Mouse (Mus musculus) stomach, postnatal 0 days (tissue): Measurements from ENCODE around the gene Myod1. TPM values are rescaled to one million over a fixed set of nuclear protein-coding genes. Genes with fewer than 3 reads are reported as not detected.

Experiments
- ATAC-seq: fragments of 200-750 bp; cut with Nextera tagmentation; 2 replicates; pipeline ENCODE4 v1.8.0; 2017; ENCODE audit not compliant: low FRiP score, low TSS enrichment
- DNase-seq: peaks from one replicate; pipeline ENCODE4 v3.0.0-alpha.2; 2016; ENCODE audit warnings: low spot score
- H3K27ac ChIP-seq: fragments of 300-500 bp; sonication (generic); replicated peaks from 2 replicates; pipeline ENCODE4 v1.5.1; 2014; ENCODE audit warnings: mild to moderate bottlenecking, control low read depth
- H3K27me3 ChIP-seq: fragments of 300-500 bp; sonication (generic); 2 replicates; pipeline ENCODE4 v1.6.1; 2014; ENCODE audit warnings: low read length; ENCODE audit not compliant: control insufficient read depth, insufficient read depth
- H3K36me3 ChIP-seq: fragments of 300-500 bp; sonication (generic); 2 replicates; pipeline ENCODE4 v1.6.1; 2014; ENCODE audit warnings: low read length, mixed read lengths; ENCODE audit not compliant: control insufficient read depth, insufficient read depth
- H3K4me1 ChIP-seq: fragments of 300-500 bp; sonication (generic); replicated peaks from 2 replicates; pipeline ENCODE4 v1.6.1; 2014; ENCODE audit warnings: antibody characterized with exemption; ENCODE audit not compliant: control insufficient read depth, insufficient read depth
- H3K4me2 ChIP-seq: fragments of 300-500 bp; sonication (generic); replicated peaks from 2 replicates; pipeline ENCODE4 v1.6.1; 2014; ENCODE audit warnings: low read depth, mild to moderate bottlenecking, control low read depth, moderate library complexity
- H3K4me3 ChIP-seq: fragments of 300-500 bp; sonication (generic); 2 replicates; pipeline ENCODE4 v1.5.1; 2014; ENCODE audit warnings: low read depth, low read length, control low read depth
- H3K9ac ChIP-seq: fragments of 300-500 bp; sonication (generic); 2 replicates; pipeline ENCODE4 v1.6.1; 2014; ENCODE audit warnings: mild to moderate bottlenecking, low read length, control low read depth, mixed read lengths
- H3K9me3 ChIP-seq: fragments of 300-500 bp; sonication (generic); 2 replicates; pipeline ENCODE4 v1.6.1; 2016; ENCODE audit warnings: low read length; ENCODE audit not compliant: control insufficient read depth
- CTCF ChIP-seq: IDR thresholded peaks from 2 replicates; pipeline ENCODE4 v1.5.1; 2016; ENCODE audit warnings: antibody characterized with exemption, low read depth, mild to moderate bottlenecking, moderate library complexity
- EP300 ChIP-seq: optimal IDR thresholded peaks from 2 replicates; pipeline ENCODE3; 2016; ENCODE audit warnings: antibody characterized with exemption
- WGBS: fragments of 180-500 bp; shearing (Covaris S2); extraction: QIAGEN DNeasy Blood & Tissue Kit; methylation state at CpG from one replicate; pipeline ENCODE4 v1.1.7; 2014; 5-methylcytosine and 5-hydroxymethylcytosine counted together
- polyA plus RNA-seq: library from polyadenylated mRNA; unstranded; fragments of >200 nt; fragmentation: Nextera tagmentation; extraction: Ambion mirVana; gene quantifications from 2 replicates; pipeline ENCODE4 v1.2.1, GENCODE M21; 2015

Gene Myod1
- polyA plus RNA-seq, 1 experiment from 2014 or later = 0.50 TPM

DNA sequence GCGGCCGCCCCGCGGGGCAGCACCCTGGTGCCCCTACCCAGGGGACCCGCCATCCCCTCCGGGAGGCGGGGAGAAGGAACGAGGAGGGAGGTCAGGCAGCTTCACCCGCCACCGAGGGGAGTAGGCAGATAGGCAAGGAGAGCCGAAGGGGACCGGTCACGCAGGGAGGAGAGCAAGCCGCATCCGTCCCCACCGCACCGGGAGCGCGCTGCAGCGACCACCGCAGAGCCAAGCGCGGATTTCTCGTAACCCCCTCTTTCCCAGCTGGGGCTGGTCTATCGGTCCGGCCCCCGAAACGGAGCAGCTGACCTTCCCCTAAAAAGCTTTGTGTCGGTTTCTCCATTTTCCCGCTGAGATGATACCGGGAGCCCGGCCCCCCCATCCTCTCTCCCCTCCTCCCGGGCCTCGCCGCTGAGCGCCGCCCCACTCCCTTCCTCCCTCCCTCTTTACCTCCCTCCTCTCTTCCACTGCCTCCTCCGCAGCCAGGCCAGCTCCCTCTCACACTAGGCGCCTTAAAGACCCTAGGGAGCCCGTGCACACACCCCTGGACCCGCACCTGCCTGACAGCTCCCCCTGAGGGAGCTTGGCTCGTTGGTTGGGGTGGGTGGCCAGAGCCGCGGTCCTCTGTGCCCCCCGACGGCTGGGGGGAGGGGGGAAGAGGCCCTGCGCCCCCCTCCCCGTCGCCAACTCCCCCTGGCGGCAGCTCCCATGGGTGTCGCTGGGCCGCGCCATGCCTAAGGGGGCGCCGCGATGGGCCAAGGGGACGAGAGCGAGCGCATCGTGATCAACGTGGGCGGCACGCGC is 20.9 kb downstream of the Myod1 start:
- H3K9me3 ChIP-seq = no peaks in the 10 kb centered on the region
- DNase-seq (no peak), ATAC-seq (peak; percentile 19)
- H3K4me3 ChIP-seq = peak overlapping the region; percentile 36
- no peak overlapping the region for H3K27ac ChIP-seq
- H3K4me1 ChIP-seq = no peaks in the 10 kb centered on the region
- no peaks in the 10 kb centered on the region for H3K36me3 ChIP-seq
- no peak overlapping the region for H3K9ac ChIP-seq
- no peak for TF ChIP-seq EP300
- peak; percentile 34 for TF ChIP-seq CTCF
- 1% methylated on average over 53 of the region's 64 CpGs for WGBS
- H3K4me2 ChIP-seq = peak overlapping the region; percentile 64
- H3K27me3 ChIP-seq = peaks cover 33% of the 10 kb centered on the region

DNA sequence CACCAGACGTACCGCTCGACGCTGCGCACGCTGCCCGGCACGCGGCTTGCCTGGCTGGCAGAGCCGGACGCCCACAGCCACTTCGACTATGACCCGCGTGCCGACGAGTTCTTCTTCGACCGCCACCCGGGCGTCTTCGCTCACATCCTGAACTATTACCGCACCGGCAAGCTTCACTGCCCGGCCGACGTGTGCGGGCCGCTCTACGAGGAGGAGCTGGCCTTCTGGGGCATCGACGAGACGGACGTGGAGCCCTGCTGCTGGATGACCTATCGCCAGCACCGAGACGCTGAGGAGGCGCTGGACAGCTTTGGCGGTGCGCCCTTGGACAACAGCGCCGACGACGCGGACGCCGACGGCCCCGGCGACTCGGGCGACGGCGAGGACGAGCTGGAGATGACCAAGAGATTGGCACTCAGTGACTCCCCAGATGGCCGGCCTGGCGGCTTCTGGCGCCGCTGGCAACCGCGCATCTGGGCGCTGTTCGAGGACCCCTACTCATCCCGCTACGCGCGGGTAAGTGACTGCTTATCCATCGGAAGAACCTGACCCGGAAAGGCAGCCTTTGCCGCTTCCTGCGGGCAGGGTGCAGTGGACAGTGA is 21.6 kb downstream of the Myod1 start:
- DNase-seq (no peak), ATAC-seq (no peak)
- Histone ChIP-seq H3K9ac (no peak overlapping the region), H3K9me3 (no peaks in the 10 kb centered on the region), H3K4me3 (no peak overlapping the region), H3K4me1 (no peaks in the 10 kb centered on the region), H3K36me3 (no peaks in the 10 kb centered on the region), H3K27me3 (peaks cover 33% of the 10 kb centered on the region), H3K27ac (no peak overlapping the region), H3K4me2 (no peak overlapping the region)
- WGBS = 13% methylated on average over 70 of the region's 70 CpGs
- TF ChIP-seq CTCF (no peak), EP300 (no peak)

DNA sequence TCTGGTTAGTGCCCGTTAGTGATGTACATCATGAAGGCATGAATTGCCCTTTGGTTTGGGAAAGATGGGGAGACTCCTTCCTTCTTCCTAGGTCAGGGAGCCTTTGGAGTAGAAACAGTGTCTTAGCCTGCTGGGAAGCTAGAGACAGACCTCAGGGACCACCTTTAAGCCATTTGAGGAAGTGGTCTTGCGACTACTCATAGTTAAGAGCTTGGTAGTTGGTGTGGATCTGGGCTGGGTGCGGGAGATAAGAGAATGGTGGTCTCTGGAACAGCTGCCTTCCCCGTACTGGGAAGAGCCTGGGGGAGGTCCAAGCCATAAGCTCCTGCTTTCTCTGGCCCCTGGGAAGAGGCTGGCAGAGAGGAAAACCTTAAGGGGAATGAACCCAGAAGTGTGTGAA is 22.3 kb downstream of the Myod1 start:
- no peaks in the 10 kb centered on the region for H3K4me1 ChIP-seq
- WGBS = 49% methylated on average over 4 of the region's 4 CpGs
- no peak overlapping the region for H3K4me2 ChIP-seq
- no peak for DNase-seq
- no peak for TF ChIP-seq CTCF
- no peak for TF ChIP-seq EP300
- no peak overlapping the region for H3K27ac ChIP-seq
- no peak for ATAC-seq
- no peaks in the 10 kb centered on the region for H3K9me3 ChIP-seq
- no peak overlapping the region for H3K4me3 ChIP-seq
- H3K27me3 ChIP-seq = peaks cover 31% of the 10 kb centered on the region
- H3K36me3 ChIP-seq = no peaks in the 10 kb centered on the region
- no peak overlapping the region for H3K9ac ChIP-seq

DNA sequence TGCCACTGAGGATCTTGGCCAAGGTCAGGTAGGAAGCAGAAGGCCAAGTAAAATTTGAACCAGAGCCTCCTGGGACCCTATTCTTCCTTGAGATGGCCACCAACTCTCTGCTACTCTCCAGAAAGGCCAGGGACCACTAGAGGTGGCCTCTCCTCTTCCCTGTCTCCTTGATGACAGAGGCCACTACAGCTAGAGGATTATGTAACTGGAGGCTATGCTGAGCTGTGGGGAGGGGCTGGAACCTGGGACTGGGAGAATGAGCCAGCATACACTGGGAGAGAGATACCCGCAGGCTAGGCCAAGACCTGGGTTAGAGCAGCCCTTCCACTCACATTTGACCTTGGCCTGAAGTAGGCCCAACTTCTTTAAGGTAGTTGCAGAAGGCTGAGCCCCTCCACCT is 23.4 kb downstream of the Myod1 start:
- H3K27me3 ChIP-seq = peaks cover 23% of the 10 kb centered on the region; the same call in 1 of the 2 replicates
- no peak for DNase-seq

DNA sequence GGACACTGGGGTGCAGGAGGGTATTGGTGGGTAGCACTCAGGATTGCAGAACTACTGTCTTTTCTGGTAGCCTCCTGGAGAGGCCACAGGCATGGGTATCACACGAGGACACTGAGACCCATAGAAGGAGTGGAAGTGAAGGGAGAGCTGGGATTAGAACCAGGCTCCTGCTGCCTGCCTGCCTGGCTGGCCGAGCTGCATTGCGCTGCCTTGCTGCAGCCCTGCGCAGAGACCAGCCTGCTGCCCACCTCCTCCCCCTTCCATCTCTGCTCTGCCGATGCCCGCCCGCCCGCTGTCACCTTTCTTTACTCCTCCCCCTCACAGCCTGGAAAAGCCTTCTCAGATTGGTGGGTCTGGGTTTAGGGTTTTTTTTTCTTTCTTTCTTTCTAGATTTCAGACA is 24.1 kb downstream of the Myod1 start:
- Histone ChIP-seq H3K9me3 (no peaks in the 10 kb centered on the region), H3K4me2 (no peak overlapping the region), H3K27me3 (peaks cover 19% of the 10 kb centered on the region; the same call in 1 of the 2 replicates), H3K27ac (no peak overlapping the region), H3K4me3 (no peak overlapping the region), H3K36me3 (no peaks in the 10 kb centered on the region), H3K9ac (no peak overlapping the region), H3K4me1 (no peaks in the 10 kb centered on the region)
- DNase-seq (no peak), ATAC-seq (no peak)
- 33% methylated on average over 8 of the region's 8 CpGs for WGBS
- TF ChIP-seq EP300 = no peak
- TF ChIP-seq CTCF = no peak

More for the DNA sequence above, 23.4 kb downstream of the Myod1 start:
- Histone ChIP-seq H3K9ac (no peak overlapping the region), H3K4me3 (no peak overlapping the region), H3K36me3 (no peaks in the 10 kb centered on the region), H3K9me3 (no peaks in the 10 kb centered on the region), H3K27ac (no peak overlapping the region), H3K4me1 (no peaks in the 10 kb centered on the region), H3K4me2 (no peak overlapping the region)
- TF ChIP-seq CTCF = no peak
- TF ChIP-seq EP300 = no peak
- WGBS = 94% methylated on average over 1 of the region's 1 CpGs
- no peak for ATAC-seq
